Mouse (Mus musculus): ENCODE data around the gene Usp17ld. TPM values are rescaled to one million over a fixed set of nuclear protein-coding genes. Genes with fewer than 3 reads are reported as not detected.
"Not testable (repeated sequence)": the region's sequence is repeated elsewhere in the genome, so short reads cannot be mapped to it uniquely, and the experiment has no call there.

Gene Usp17ld
- total RNA-seq (2021): not detected

GRCm38 (mm10) chr7:103252405-103252804 is at the start of gene Usp17ld:
Usp17ld (minus strand) TSS chr7:103252505.
- intact Hi-C loops (cut with DNase I); DNase-seq (ENCODE audit: low spot score in 2 of 2): not testable (repeated sequence)

- no peak for DNase-seq (ENCODE audit: low spot score in 2 of 2)
These were observed 35.6 kb downstream of the Usp17ld start, which contains the start of gene Olfr594 for GRCm38 (mm10) chr7:103216696-103217095. Olfr594 (plus strand) TSS chr7:103216996.

GRCm38 (mm10) chr7:103212050-103212449 is 40.3 kb downstream of the Usp17ld start:
- intact Hi-C loops (cut with DNase I); DNase-seq (ENCODE audit: low spot score in 2 of 2): not testable (repeated sequence)

More at GRCm38 (mm10) chr7:103216696-103217095, 35.6 kb downstream of the Usp17ld start, which contains the start of gene Olfr594:
- intact Hi-C loops (cut with DNase I): no loop called here

DNA sequence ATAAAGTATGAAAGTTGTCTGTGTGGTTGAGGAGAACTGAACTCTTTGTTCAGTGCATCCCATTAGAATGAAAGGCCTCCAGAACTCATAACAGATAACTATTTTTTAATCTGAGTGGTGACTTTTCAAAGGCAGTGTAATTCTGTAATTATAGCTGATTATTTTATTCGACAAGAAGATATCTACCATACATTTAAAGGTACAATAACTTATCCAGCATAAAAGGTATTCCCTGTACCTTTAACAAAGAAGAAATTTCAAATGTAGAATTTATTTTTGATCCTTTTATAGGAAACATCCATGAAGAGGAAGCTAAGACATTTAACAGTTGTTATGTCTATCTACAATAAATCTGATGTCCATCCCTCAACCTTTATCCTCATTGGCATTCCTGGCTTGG is 40.7 kb downstream of the Usp17ld start, which contains the start of gene Olfr593:
Gene Olfr593 (plus strand): TSS at position 301 of the 400 bp plus-strand sequence.
- DNase-seq (ENCODE audit: low spot score in 2 of 2): no peak
- intact Hi-C loops (cut with DNase I): no loop called here

Small RNA genes within 50 kb of the gene (microRNA-seq; reads per million reads assigned to microRNA genes)
- gene Gm23550: not detected
- gene Gm25171: not detected

Other genes with a start within 250 kb of the Usp17ld start
- not detected for gene Olfr582, start 214.5 kb downstream of the Usp17ld start, total RNA-seq (2021)
- not detected for gene Olfr583, start 201.2 kb downstream of the Usp17ld start, total RNA-seq (2021)
- gene Olfr584, start 170.6 kb downstream of the Usp17ld start, total RNA-seq (2021): not detected
- gene Olfr585, start 154.8 kb downstream of the Usp17ld start, total RNA-seq (2021): not detected
- not detected for gene Olfr586, start 126.9 kb downstream of the Usp17ld start, total RNA-seq (2021)
- not detected for gene Olfr588-ps1, start 111.6 kb downstream of the Usp17ld start, total RNA-seq (2021)
- gene Olfr589, start 96.1 kb downstream of the Usp17ld start, total RNA-seq (2021): not detected
- not detected for gene Olfr591, start 74.2 kb downstream of the Usp17ld start, total RNA-seq (2021)
- gene Olfr592, start 67.7 kb downstream of the Usp17ld start, total RNA-seq (2021): not detected
- not detected for gene Olfr593, start 40.6 kb downstream of the Usp17ld start, total RNA-seq (2021)
- gene Olfr594, start 35.5 kb downstream of the Usp17ld start, total RNA-seq (2021): not detected
- gene Olfr596, start 53.1 kb upstream of the Usp17ld start, total RNA-seq (2021): not detected
- not detected for gene Olfr597, start 63.8 kb upstream of the Usp17ld start, total RNA-seq (2021)
- gene Olfr598, start 71.1 kb upstream of the Usp17ld start, total RNA-seq (2021): not detected
- gene Olfr599, start 83.4 kb upstream of the Usp17ld start, total RNA-seq (2021): not detected
- not detected for gene Olfr600, start 97.2 kb upstream of the Usp17ld start, total RNA-seq (2021)
- not detected for gene Olfr601, start 110.2 kb upstream of the Usp17ld start, total RNA-seq (2021)
- not detected for gene Olfr603, start 133.7 kb upstream of the Usp17ld start, total RNA-seq (2021)
- gene Usp17lc, start 162.6 kb upstream of the Usp17ld start, total RNA-seq (2021): not detected
- gene Olfr605, start 192.9 kb upstream of the Usp17ld start, total RNA-seq (2021): not detected
- not detected for gene Olfr606, start 196.5 kb upstream of the Usp17ld start, total RNA-seq (2021)
- not detected for gene Olfr607, start 211.6 kb upstream of the Usp17ld start, total RNA-seq (2021)
- gene Olfr608, start 217.4 kb upstream of the Usp17ld start, total RNA-seq (2021): not detected
- not detected for gene Olfr609, start 245.6 kb upstream of the Usp17ld start, total RNA-seq (2021)